Mouse (Mus musculus) G1E (cell line): ENCODE data around the gene N4bp2l2. TPM values are rescaled to one million over a fixed set of nuclear protein-coding genes. Genes with fewer than 3 reads are reported as not detected.

Experiments used
- ATAC-seq: 2 replicates; pipeline ENCODE4 v1.8.0; 2016; ENCODE audit warnings: mild to moderate bottlenecking; ENCODE audit not compliant: insufficient number of reproducible peaks, poor library complexity, low FRiP score, severe bottlenecking; ENCODE audit errors: extremely low read depth
- DNase-seq: peaks from one replicate; pipeline ENCODE4 v3.0.0; 2012; ENCODE audit warnings: low spot score
- H3K27me3 ChIP-seq: 2 replicates; pipeline ENCODE4 v1.6.1; 2012; ENCODE audit warnings: mild to moderate bottlenecking, low read length, inconsistent platforms; ENCODE audit not compliant: insufficient read depth
- H3K36me3 ChIP-seq: replicated peaks from 2 replicates; pipeline ENCODE3; 2012; ENCODE audit warnings: mild to moderate bottlenecking, inconsistent platforms
- H3K4me1 ChIP-seq: 2 replicates; pipeline ENCODE4 v1.6.1; 2012; ENCODE audit warnings: low read depth, low read length, inconsistent platforms, mixed read lengths; ENCODE audit not compliant: insufficient read depth
- H3K4me3 ChIP-seq: 2 replicates; pipeline ENCODE4 v1.5.1; 2012; ENCODE audit warnings: low read depth, mild to moderate bottlenecking, inconsistent platforms, low read length, moderate library complexity, mixed read lengths
- H3K9me3 ChIP-seq: replicated peaks from 2 replicates; pipeline ENCODE4 v1.6.1; 2012; ENCODE audit warnings: inconsistent platforms
- CTCF ChIP-seq: IDR thresholded peaks from 2 replicates; pipeline ENCODE4 v1.5.1; 2012; ENCODE audit warnings: low read depth, low read length, inconsistent platforms, mixed read lengths
- GATA1 ChIP-seq: IDR thresholded peaks from 2 replicates; pipeline ENCODE4 v1.6.1; 2012; ENCODE audit warnings: borderline replicate concordance, low read length, inconsistent platforms, mixed read lengths
- GATA2 ChIP-seq: IDR thresholded peaks from 2 replicates; pipeline ENCODE4 v1.6.1; 2012; ENCODE audit warnings: low read depth, low read length, inconsistent platforms, borderline replicate concordance
- POLR2AphosphoS5 ChIP-seq: IDR thresholded peaks from 2 replicates; pipeline ENCODE4 v1.6.1; 2012; ENCODE audit warnings: low read depth, low read length, inconsistent platforms; ENCODE audit not compliant: insufficient replicate concordance
- TAL1 ChIP-seq: conservative IDR thresholded peaks from 2 replicates; pipeline ENCODE4 v1.6.1; 2012; ENCODE audit warnings: low read depth, low read length, inconsistent platforms, mixed read lengths
- polyA plus RNA-seq: library from polyadenylated mRNA; stranded (reverse); fragments of >175 nt; gene quantifications from 2 replicates; pipeline ENCODE4 v1.2.3, GENCODE M21; 2012
- total RNA-seq, 2 experiments: library from RNA; stranded (forward) in 1 of 2; stranded (reverse) in 1 of 2; fragments of 200-1000 nt in 1 of 2; fragments of >200 nt in 1 of 2; fragmentation: Nextera tagmentation in 1 of 2; gene quantifications; 2 replicates each; pipeline ENCODE4 v1.2.3; 2014 to 2017

N4bp2l2 gene
- total and polyA plus RNA-seq, 3 experiments = 38.3 to 159 (median 98.3) TPM

DNA sequence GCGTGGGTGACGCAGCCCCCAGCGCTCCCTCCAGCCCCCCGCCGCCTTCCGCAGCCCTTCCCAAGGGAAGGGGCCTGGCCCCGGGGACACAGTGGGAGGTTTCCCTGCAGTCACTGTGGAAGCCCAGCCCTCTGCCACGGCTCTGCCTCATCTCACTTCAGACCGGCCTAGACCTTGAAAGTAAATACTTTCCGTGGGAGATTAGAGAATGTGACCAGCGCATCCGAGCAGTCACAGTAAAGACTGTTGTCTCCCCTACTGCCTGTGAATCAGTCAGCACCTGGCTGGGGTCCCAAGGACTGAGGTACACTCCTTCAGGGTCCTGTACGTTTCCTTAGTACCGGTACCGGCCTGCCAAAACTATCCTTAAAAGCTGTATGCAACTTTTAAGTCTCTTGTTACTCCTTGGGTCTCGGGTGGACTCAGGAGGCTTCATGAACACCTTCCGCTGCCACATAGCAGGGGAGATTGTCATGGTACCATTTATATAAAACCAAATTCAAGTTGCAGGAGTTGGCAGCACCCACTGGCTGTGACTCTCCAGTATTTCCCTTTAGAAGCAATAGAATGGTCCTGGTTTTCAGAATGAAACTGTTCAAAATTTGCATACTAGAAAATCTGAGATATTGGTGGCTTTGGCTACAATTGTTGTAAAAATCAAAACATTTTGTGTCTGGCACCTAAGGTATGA lies 71.2 kb downstream of the N4bp2l2 start:
- TF ChIP-seq GATA2 (no peak), CTCF (no peak), TAL1 (no peak), GATA1 (no peak), POLR2AphosphoS5 (no peak)
- DNase-seq (no peak), ATAC-seq (no peak)
- Histone ChIP-seq H3K4me3 (peak overlapping the region; percentile 74), H3K4me1 (peaks cover 49% of the 10 kb centered on the region), H3K36me3 (peaks cover 3% of the 10 kb centered on the region), H3K27me3 (peaks cover 24% of the 10 kb centered on the region), H3K9me3 (peaks cover 7% of the 10 kb centered on the region)

DNA sequence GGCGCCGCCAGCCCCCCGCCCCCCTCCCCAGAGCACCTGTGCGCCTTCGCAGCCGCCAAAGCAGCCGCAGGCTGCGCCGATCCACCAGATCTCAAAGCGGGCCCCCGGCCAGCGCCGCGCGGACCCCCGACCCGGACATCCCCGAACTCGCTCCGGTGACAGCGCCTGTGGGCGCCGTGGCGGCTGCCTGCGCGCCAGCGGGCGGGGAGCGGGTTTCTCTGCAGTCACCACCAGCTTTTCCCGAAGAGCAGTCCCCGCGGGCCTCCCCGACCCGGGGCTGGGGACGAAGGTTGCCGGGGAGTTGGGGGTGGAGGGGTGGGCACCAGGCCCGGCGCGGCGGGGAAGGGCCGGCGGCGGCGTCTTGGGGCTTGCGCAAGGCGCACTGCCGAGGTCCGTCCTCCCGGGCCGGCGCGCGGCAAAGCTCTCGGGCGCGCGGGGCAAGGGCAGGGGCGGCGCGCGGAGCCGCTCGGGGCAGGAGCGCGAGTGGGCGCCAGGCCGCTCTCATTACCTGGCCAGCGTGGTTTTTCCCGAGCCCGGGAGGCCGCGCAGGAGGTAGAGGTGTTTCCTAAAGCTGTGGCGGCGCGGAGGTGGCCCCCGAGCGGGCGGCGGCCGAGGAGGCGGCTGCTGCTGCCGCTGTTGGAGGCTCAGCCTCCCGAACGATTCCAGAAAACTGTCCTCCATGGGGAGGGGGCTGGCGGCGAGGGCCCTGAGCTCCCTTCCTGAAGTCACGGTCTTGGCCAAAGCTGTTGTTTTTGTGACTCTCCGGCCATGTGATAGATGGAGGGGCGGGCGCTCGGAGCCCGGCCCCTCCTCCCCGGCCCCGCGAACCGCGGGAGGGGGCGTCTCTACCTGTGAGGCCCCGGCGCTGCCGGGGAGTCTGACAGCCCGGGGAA lies 72.0 kb downstream of the N4bp2l2 start:
- peaks cover 24% of the 10 kb centered on the region for H3K27me3 ChIP-seq
- TF ChIP-seq TAL1 (no peak), GATA1 (no peak), CTCF (no peak), POLR2AphosphoS5 (no peak)
- peaks cover 43% of the 10 kb centered on the region for H3K4me1 ChIP-seq
- H3K9me3 ChIP-seq = peaks cover 7% of the 10 kb centered on the region
- peak; percentile 54 for DNase-seq
- peaks cover 3% of the 10 kb centered on the region for H3K36me3 ChIP-seq
- peak overlapping the region; percentile 74 for H3K4me3 ChIP-seq
- ATAC-seq = no peak

DNA sequence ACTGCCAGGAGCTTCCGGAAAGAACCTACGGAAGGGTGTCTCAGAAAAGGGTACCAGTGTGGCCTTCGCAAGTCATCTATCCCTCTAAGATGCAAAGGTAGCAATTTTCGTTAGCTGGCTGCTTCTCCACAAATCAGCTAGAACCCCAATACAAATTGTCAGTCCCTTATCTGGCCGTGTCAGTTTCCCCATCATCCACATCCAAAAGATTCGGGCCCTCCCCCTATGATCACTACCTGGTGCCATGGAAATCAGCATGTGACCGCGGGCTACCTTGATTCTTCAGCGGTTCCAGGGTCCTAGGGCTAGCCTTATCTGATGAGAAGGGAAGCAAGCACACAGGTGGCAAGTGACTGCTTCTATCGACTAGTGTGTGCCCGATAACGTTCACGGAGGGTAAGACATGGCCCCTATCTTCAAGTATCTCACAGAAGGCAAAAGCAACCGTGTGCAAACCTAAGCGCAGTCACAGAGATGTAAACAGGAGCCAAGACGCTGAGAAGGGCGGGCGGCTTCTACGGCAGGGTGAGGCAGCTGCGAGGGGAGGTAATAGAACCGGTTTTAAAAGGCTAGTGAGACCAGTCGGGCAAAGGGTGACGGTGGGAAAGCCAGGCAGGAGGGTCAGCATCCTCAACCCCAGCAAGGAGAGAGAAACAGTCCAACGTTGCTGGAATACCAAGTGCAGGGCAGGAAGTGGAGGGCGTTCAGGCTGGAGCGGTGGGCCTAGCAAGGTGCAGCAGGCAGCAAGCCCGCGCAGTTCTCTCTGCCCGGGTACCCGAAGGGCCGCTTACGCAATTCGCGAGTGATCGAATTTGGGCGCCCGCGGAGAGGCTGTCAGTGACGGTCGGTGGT lies 72.9 kb downstream of the N4bp2l2 start:
- Histone ChIP-seq H3K9me3 (peaks cover 7% of the 10 kb centered on the region), H3K36me3 (peaks cover 3% of the 10 kb centered on the region), H3K27me3 (peaks cover 24% of the 10 kb centered on the region), H3K4me3 (peak overlapping the region; percentile 74), H3K4me1 (peaks cover 35% of the 10 kb centered on the region)
- DNase-seq (peak; percentile 14), ATAC-seq (no peak; the same call in 1 of the 2 replicates)
- TF ChIP-seq POLR2AphosphoS5 (no peak), TAL1 (no peak), CTCF (no peak), GATA1 (no peak), GATA2 (no peak)

DNA sequence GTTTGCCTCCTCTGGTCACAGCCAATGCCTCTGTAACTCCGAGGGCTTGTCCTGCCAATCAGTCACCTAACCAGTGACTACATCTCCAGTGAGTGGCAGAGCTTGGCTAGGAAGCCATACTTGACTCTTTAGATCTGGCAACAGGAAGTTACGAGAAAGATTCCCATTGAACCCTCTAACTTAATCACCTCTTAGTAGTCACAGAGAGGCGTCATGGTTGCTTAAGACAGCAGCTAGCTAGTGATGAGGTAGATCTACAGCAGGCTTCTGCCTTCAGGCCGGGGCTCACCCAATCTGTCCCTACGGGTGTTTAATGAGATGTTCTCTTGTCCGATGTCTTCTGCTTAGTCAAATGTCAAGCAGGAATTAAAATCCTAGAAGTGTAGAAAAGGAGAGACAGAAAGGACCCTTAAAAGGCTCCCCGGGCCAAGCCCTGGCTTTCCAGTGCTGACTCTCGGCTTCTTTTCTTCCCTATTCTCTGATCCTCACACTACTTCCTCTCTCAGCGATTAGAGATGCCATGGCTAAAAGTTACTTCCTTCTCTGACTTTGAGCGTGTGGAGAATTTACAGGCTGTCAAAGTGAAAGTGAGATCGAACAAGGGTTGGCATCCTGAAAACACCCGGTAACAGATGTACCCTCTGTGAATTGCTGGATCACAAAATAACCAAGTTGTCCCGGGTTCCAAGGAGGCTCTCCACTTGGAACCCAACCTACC lies 73.6 kb downstream of the N4bp2l2 start:
- ATAC-seq (no peak), DNase-seq (peak; percentile 30)
- Histone ChIP-seq H3K4me1 (peaks cover 35% of the 10 kb centered on the region), H3K27me3 (peaks cover 24% of the 10 kb centered on the region), H3K4me3 (peak overlapping the region; percentile 74; the same call in 1 of the 2 replicates), H3K9me3 (peaks cover 7% of the 10 kb centered on the region), H3K36me3 (peaks cover 3% of the 10 kb centered on the region)
- TF ChIP-seq POLR2AphosphoS5 (no peak), GATA1 (no peak), GATA2 (no peak), TAL1 (no peak), CTCF (no peak)

DNA sequence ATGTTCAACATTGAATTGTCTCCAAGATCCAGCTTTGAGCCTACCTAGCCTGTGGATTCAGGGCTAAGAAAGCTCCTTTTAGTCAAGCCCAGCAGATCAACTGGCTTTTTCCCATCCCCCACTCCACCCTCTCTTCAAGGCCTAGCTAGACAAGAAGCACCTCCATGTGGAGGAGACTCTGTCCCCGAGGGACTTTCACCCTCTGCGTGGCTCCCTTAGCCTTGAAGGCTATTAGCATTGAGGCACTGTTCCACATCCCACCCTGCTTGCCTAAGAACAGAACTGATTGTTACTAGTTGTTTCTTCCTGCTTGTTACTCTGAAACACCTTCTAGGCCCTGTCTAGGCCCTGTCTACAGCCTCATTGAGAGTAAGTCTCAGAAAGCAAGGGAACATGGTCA lies 76.0 kb downstream of the N4bp2l2 start:
- H3K4me3 ChIP-seq = no peak overlapping the region
- H3K4me1 ChIP-seq = peaks cover 34% of the 10 kb centered on the region
- no peak for TF ChIP-seq CTCF
- no peak for TF ChIP-seq GATA1
- no peak for TF ChIP-seq POLR2AphosphoS5
- ATAC-seq (no peak), DNase-seq (no peak)
- H3K27me3 ChIP-seq = peaks cover 24% of the 10 kb centered on the region
- peaks cover 3% of the 10 kb centered on the region for H3K36me3 ChIP-seq
- peaks cover 7% of the 10 kb centered on the region for H3K9me3 ChIP-seq
